Mouse (Mus musculus) heart, postnatal 10 days (tissue): ENCODE measurements around the gene Mgat5b. TPM values are rescaled to one million over a fixed set of nuclear protein-coding genes. Genes with fewer than 3 reads are reported as not detected.

Source experiments
- DNase-seq, 2 experiments: peaks; one replicate each; pipeline ENCODE4 v3.0.0; 2021
- intact Hi-C: fragments of 180-260 bp; cut with DNase I; formaldehyde crosslinking; loops from one replicate; pipeline ENCODE4 v1.15.1; 2025
- total RNA-seq, 2 experiments: library from RNA; stranded (reverse); gene quantifications; 2 replicates each; pipeline ENCODE4 v1.2.3; 2021

Gene Mgat5b
- total RNA-seq, 2 experiments from 2014 or later: 0.40 to 0.57 TPM

DNA sequence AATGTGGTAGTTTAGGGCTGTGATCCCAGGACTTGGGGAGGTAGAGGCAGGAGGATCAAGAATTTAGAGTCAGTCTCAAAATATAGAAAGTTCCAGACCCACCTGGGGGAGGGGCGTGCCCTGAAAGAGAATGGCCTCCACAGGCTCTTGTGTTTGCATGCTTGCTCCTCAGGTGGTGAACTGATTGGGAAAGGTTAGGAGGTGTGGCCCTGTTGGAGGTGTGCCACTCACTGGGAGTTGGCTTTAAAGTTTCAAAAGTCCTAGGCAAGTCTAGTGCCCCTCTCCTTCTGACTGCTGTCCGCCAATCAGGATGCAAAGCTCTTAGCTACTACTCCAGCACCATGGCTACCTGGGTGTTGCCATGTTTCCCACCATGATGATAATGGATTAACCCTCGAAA, 3.4 kb upstream of the Mgat5b start:
- intact Hi-C loops: loop anchor here (5.0 kb wide), 1 partner anchor 127 kb away; no protein-coding TSS in a partner anchor
- DNase-seq: no peak

DNA sequence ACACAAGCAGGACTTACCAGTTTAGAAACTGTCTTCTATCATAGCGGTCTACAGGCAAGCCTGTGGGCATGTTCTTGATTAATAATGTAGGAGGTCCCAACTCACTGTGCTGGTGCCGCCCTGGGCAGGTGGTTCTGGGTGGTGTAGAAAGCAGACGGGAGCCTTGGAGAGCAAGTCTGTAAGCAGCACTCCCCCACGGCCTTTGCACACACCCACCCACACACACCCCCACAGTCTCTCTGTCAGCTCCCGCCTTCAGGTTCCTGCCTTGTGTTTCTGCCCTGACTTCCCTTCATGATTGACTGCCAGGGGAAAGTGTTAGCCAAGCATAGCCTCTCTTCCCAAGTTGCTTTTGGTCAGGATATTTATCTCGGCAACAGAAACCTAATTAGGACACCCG, 1.3 kb upstream of the Mgat5b start:
- no peak for DNase-seq
- intact Hi-C loops: loop anchor here (5.0 kb wide), 1 partner anchor 125 kb away; no protein-coding TSS in a partner anchor

DNA sequence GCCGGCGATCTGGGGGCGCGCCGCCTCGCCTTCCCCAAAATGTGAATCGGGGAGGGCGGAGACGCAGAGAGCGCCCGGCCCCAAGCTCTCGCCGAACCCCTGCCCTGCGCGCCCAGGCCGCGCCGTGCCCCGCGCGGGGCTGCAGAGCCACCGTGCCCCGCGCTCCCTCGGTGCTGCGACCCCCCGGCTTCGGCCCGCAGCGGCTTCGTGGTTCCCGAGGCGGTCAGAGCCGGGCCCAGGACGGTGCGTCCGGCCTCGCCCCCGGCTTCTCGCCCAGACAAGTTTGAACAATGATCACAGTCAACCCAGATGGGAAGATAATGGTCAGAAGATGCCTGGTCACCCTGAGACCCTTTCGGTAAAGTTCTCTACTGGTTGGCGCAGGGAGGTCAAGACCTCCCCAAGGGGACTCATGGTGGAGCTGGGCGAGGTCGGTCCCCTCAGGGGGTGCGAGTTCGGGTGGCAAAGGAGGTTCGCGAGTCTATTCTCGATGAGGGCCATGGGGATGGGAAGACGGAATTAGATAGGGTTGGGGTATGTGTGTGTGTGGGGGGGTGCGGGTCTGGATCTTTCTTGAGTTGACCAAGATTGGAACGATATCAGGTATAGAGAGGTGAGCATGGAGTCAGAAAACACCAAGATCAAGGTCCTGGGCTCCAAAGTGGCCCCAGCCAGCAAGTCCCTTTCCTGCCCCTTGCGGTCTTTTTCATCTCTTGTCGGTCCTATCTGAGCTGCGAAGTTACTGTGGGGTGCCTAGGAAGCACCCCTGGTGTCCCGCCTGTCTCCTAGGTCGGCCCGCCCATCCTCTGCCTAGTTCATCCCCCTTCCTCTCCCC, 740 bp downstream of the Mgat5b start:
- intact Hi-C loops: loop anchor here (2.0 to 5.0 kb wide), 2 partner anchors 75 to 123 kb away; no protein-coding TSS in a partner anchor
- no peak for DNase-seq

DNA sequence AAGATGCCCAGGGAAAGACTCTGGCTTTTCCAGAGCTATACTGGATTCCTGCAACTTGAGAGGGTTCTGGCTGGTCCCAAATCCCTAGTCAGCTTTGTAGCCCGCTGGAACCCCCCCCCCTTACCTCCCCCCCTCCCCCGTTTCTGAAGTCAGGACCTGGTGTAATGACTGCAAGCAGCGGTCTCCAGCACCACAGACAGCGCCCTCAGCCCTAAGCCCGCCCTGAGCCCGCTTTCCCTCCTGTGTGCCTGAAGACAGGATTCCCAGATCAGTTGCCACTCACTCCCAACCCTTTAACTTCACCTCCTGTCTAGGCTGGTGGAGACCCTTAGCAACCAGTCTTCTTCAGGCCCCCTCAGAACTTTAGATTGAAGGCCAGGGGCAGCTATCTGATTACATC, 2.1 kb downstream of the Mgat5b start:
- intact Hi-C loops: no loop called here
- DNase-seq: peak; percentile 22 to 34

DNA sequence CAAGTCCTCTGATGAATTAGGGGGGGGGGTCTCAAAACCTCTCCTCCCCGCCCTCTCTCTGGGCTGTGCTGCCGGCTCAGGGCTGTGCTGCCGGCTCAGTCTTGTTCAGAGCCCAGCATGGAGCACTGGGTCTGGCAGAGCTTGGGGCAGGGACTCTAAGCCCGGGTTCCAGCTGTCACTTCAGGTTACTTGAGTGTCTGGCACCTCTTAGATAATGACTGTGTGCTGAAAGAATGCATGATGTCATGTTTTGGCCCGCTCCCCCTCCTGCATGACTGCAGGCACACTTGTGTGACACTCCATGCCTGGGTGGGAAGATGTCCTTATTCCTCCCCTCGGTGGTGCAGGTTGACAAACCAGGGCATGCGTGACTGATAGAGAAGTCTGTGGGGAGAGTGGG, 3.4 kb downstream of the Mgat5b start:
- intact Hi-C loops: no loop called here
- peak; percentile 61 to 75 for DNase-seq

DNA sequence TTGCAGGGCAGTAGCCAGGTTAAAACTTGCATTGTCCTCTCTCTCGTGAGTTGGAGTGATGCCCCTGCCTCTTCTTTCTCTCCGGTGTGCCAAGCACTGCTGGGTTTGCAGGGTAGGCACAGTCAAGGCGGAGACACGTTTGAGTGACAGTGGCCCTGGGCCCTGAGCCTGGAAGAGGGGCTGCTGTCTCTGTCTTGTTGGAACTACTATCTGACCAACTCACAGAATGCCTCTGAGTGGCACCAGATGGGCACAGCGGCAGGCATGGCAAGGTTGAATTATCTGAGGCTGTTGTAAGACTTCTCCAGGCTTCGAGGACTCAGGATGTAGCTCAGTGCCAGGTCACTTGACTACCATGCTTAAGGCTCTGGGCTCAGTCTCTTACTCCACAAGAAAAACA, 9.4 kb downstream of the Mgat5b start:
- no peak for DNase-seq
- intact Hi-C loops: no loop called here

DNA sequence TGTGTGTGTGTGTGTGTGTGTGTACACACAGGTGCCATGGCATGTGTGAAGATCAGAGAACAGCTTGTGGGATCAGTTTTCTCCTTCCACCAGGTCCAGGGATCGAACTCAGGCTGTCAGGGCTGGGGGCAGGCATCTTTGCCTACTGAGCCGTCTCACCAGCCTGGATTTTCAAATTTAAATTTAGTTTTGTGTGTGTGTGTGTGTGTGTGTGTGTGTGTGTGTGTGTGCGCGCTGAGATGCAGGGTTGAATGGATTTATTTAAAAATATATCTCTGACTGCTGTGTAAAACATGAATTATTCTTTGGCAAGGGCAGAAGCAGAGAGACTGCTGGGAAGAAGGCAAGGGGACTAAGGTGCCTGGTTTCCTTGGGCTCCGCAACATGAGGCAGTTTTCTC, 16.2 kb downstream of the Mgat5b start:
- intact Hi-C loops: no loop called here
- DNase-seq: no peak

DNA sequence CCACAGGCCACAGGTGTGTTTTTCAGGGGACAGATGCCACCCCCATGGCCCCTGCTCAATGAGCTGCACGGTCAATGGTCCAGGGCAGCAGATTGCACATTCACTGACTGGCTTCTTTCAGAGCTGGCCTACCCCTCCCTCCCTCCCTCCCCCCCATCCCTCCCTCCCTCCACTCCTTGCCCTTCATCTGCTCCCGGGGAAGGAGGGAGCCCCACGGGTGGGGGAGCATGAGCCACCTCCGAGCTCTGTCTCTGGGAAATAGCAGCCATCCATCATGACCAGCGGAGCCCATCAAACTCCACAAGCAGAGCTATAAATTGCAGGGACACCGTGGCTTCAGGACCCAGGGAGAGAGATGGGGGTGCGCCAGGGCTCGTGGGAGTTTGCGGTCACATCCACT, 16.7 kb downstream of the Mgat5b start:
- DNase-seq: no peak
- intact Hi-C loops: no loop called here

DNA sequence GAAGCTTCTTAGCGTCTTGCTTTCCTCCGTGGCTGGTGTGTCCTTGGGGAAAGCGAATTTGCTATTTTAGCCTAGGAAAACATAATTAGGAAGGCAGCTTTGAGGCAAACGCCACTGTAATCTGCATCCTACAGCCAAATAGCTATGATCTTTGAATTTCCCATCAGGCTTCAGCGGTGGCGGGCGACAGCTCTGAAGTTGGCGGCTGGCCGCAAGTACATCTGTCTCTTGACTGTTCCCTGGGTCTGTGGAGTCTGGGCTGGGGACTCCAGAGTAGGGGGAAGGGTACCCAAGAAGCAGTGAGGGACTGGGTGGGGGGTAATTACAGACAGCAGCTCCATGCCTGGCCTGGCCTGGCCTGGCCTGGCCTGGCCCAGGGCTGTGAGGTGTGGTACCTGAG, 17.3 kb downstream of the Mgat5b start:
- DNase-seq: no peak
- intact Hi-C loops: no loop called here

DNA sequence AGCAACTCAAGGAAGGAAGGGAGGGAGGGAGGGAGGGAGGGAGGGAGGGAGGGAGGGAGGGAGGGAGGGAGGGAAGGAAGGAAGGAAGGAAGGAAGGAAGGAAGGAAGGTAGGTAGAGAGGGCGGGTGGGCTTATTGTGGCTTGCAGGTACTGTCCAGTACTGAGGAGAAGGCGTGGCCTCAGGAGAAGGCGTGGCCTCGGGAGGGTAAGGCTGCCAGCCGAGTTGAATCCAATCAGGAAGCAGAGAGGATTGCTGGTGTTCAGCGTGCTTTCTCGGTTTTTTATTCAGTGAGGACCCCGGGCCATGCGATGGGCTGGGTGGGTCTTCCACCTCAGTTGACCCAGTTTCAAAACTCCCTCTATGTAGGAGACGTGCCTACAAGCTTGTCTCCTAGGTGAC, 18.5 kb downstream of the Mgat5b start:
- intact Hi-C loops: no loop called here
- no peak for DNase-seq

DNA sequence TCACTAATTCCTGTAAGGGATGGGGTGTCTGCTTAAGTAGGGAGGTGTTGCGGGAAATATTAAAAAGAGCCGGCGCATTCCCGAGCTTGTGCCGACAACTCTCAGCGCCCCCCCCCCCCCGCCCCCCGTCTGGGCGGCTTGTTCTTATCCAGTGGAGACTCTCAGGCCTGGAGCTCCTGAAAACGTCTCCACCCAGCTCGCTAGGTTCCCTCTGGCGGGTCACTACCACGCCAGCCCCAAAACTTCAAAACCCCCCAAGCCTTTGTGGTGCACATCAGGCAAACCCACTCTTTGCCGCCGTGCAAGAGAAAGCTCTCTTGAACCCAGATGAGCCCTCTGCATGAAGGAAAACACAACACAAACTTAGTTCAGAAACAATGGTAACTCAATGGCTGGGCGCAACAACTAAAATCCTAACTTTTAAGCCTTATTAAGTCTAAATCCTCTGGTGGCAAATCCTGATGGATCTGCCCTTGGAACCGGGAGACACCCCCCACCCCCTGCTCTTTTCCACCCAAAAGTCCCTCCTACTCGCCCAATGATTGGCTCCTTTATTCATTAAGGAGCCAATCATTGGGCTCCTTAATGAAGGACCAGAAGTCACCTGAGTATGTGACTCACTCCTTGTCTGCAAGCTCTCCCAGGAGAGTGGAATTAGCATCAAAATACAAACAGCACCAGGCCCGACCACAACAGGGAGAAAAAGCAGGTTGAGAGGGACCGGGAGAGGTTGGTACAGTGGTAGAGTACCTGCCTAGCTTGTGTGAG, 21.6 kb downstream of the Mgat5b start:
- DNase-seq: no peak
- intact Hi-C loops: no loop called here

DNA sequence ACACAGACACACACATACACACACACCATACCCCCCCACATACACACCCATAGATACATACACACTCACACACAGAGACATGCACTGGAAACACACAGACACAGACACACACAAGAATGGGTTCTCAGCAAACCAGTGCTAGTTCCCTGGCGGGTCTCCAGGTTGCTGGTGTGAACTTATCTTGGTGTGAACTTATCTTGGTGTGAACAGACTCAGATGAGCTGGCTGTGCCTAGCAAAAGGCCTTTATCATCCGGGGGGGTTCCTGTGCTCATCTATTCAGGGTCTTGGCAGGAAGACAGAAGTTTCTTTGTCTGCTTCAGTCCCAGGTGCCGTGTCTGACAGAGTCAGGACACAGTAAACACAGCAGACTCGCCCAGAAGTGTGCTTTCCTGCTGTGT, 25.7 kb downstream of the Mgat5b start:
- intact Hi-C loops: no loop called here
- DNase-seq: no peak

DNA sequence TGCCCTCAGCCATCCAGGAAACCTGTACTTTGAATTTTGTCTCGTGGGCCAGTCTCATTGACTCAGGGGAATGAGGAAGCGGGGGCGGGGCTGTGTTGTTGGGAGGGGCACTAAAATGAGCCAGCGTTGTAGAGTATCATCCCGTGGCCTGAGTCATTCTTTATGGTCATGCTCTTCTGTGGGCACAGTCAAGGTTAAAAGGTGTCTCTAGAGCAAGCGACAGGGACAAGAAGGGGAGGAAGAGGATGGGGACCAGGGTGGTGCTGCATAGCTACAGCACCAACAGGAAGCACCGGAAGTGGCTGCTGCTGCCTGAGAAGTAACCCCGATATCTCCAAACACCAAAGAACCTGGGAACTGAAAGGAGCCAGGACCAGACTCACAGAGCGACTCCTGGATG, 31.2 kb downstream of the Mgat5b start:
- intact Hi-C loops: no loop called here
- DNase-seq: no peak

DNA sequence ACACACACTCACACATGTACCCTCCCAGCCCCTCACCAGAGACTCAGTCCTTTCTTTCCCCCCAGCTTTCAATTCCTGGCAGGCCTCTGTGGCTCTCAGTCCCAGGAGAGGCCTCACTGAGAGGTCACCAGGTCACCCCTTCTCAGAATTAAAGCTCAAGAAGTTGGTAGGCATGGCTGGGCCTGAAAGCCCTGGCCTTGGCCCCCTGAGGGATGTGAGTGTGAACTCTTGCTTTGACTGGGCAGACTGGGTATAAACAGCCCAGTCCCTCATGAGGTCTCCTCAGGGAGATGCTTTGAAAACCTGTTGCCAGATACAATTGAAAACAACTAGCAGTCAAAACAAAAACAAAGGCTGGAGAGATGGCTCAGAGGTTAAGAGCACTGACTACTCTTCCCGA, 32.8 kb downstream of the Mgat5b start:
- no peak for DNase-seq
- intact Hi-C loops: no loop called here

DNA sequence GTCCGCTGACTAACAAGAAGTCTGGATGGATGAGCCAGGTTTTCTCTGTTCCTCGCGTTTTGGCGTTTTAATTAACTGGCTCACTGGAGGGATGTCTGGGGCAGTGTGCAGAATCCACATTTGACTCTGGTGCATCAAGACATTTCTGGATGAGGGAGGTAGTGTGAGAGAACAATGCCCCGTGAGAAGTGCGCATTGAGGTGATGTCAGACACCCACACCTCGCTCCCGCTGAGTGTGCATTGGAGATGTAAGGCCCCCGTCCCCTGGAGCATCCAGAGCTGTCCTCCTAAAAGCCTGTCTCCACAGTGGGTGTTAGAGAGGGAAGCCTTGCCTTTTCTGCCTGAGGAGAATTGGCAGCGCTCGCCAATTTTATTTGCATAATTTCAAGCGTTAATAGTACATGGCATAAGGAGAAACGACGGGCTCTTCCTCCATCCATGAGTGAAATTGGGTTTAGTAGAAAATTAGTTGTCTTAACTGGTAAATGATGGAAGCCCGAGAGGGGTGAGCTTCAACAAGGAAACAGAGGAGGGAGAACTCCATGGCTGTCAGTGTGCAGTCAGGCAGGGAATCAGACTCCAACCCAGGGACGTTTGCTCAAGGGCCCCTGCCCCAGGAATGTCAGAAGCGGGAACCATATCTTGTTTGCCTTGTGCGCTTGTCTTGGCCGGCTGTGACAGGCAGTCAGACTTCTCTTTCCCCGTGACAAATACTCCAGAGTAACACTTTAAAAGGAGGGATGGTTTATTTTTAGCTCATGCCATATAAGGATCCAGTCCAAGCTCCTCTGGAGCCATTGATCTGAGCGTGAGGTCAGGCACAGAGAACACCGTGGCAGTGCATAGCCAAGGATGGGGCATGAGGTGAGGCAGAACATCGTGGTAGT, 35.8 kb downstream of the Mgat5b start:
- DNase-seq: peak; percentile 31
- intact Hi-C loops: no loop called here

DNA sequence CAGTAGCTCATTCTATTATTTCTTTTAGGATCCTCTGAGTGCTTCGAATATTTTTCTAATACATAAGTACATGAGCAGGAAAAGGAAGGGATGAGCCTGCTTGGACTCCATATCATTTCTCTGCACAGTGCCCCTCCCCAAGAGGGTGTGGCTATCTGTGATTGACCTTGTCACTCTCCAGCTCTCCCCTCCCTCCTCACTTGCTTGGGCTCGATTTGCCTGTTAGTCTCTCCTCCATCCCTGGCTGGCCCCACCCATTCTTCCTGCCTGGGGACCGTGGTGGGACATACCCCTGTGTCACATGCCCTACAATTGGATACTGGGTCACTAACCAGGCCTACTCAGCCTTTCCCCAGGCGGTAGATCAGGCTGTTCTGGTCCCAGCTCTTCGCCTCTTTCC, 39.9 kb downstream of the Mgat5b start:
- no peak for DNase-seq
- intact Hi-C loops: no loop called here

DNA sequence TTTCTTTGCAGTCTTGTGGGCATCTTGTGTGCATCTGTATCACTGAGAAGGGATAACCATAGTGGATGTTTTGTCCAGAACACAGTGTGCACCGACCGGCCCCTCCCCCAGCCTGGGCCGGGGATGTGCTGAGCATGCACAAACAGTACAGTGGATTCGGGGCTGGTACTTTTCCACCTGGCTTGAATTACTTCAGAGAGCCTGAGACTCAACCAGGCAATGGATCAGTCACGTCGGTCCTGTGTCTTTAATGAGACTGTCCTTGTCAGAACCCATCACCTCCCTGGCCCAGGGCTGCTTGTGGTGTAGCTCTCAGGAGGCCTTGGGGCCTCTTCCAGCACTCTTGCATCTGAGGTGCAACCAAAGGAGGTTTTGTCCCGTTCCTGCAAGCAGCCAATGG, 46.4 kb downstream of the Mgat5b start:
- intact Hi-C loops: no loop called here
- no peak for DNase-seq

DNA sequence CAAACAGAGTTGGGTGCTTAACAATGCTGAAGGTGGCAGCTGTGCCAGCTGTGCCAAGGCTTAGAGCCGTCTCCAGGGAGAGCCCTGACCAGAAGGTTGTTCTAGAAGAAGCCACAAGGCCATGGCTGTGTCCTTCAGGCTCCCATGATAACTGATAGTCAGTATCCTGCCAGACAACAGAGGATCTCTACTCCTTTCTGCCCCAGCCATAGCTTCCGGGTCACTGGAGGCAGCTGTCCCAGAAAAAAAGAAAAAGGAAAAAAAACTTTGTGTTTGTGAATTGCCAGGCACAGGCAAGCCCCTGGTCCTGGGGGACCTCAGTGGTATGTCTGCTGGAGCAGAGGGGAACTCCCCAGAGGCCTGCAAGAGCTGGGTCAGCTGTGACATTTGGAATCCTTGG, 47.3 kb downstream of the Mgat5b start:
- intact Hi-C loops: no loop called here
- DNase-seq: no peak

DNA sequence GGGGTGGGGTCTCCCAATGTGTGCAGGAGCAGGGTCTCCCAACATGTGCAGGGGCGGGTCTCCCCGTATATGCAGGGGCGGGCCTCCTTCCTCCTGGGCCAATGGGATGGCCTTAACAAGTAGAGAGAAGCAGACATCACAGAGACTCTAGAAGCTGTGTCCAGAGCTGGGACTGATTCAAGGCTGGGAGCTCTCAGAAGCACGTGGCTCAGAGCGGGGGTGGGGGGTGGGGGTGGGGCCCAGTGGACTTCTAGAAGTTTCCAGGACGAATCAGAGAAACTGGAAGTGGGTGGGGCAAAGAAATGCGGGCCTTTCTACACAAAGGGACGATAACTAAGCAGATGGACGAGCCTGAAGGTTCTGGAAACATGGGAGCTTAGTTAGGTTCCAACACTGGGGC, 49.9 kb downstream of the Mgat5b start:
- intact Hi-C loops: no loop called here
- DNase-seq: no peak

DNA sequence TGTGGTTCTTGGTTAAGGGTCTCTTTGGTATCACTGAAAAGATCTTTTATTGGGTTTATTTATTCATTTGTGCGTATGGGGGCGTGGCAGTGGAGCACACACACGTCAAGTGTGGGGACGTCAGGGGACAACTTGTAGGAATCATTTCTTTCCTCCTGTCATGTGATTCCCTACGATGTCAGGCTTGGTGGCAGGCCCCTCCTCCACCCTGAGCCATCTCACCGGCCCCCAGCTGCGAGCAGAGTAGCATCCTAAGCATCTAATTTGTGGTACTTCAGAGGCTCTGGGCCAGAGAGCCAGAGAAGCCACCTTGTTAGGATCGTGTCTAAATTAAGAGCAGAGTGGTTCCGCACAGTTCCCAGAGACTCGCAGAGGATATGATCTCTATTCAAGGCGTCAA, 50.8 kb downstream of the Mgat5b start:
- no peak for DNase-seq
- intact Hi-C loops: no loop called here

DNA sequence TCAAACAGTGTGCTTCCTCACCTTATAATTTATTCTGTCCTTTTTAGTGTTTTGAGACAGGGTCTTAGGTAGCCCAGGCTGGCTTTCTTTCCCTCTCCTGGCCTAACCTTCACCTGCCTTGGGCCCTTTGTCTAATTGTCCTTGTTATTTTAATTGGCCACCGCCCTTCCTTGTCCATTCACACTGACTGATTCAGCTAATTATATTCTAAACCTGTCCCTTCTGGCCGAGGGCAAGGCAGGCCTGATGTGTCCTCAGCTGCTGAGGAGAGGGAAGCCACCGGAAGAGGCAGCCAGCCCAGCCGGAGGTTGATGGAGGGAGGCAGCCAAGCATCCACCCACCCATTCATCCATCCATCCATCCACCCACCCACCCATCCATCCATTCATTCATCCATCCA, 52.2 kb downstream of the Mgat5b start:
- intact Hi-C loops: no loop called here
- no peak for DNase-seq
